Mouse (Mus musculus): ENCODE results near the gene Zcchc2.
A peak's percentile ranks its signal among the peaks of the same experiment; 100 is the strongest.

Gene Zcchc2

GRCm38 (mm10) chr1:106036861-106037599, 46.8 kb downstream of the Zcchc2 start:
- DNase-seq (ENCODE audit: low read depth) = peak; percentile 78

- no peak for DNase-seq (ENCODE audit: low read depth)
Measured at GRCm38 (mm10) chr1:106039326-106039725, 49.1 kb downstream of the Zcchc2 start.

GRCm38 (mm10) chr1:106040271-106040670, 50.1 kb downstream of the Zcchc2 start:
- DNase-seq (ENCODE audit: low read depth) = no peak

- DNase-seq (ENCODE audit: low read depth) = no peak
Measured at GRCm38 (mm10) chr1:106042221-106042620, 52.0 kb downstream of the Zcchc2 start.

- no peak for DNase-seq (ENCODE audit: low read depth)
Measured at GRCm38 (mm10) chr1:106043053-106043820, 53.0 kb downstream of the Zcchc2 start.

GRCm38 (mm10) chr1:106049036-106049435, 58.8 kb downstream of the Zcchc2 start:
- no peak for DNase-seq (ENCODE audit: low read depth)

- no peak for DNase-seq (ENCODE audit: low read depth)
Measured at GRCm38 (mm10) chr1:106054978-106055377, 64.8 kb downstream of the Zcchc2 start.

- no peak for DNase-seq (ENCODE audit: low read depth)
Measured at GRCm38 (mm10) chr1:106058355-106058754, 68.1 kb downstream of the Zcchc2 start.

- DNase-seq (ENCODE audit: low read depth) = no peak
Measured at GRCm38 (mm10) chr1:106059516-106060277, 69.5 kb downstream of the Zcchc2 start.

- DNase-seq (ENCODE audit: low read depth) = peak; percentile 30
Measured at GRCm38 (mm10) chr1:106061185-106061910, 71.1 kb downstream of the Zcchc2 start.

- DNase-seq (ENCODE audit: low read depth) = no peak
Measured at GRCm38 (mm10) chr1:106062891-106063590, 72.8 kb downstream of the Zcchc2 start.

- no peak for DNase-seq (ENCODE audit: low read depth)
Measured at GRCm38 (mm10) chr1:106063591-106064170, 73.5 kb downstream of the Zcchc2 start.

GRCm38 (mm10) chr1:106064291-106064690, 74.1 kb downstream of the Zcchc2 start:
- no peak for DNase-seq (ENCODE audit: low read depth)

GRCm38 (mm10) chr1:106064711-106065110, 74.5 kb downstream of the Zcchc2 start:
- DNase-seq (ENCODE audit: low read depth) = no peak

- DNase-seq (ENCODE audit: low read depth) = no peak
Measured at GRCm38 (mm10) chr1:106065679-106066078, 75.5 kb downstream of the Zcchc2 start.

- no peak for DNase-seq (ENCODE audit: low read depth)
Measured at GRCm38 (mm10) chr1:106067306-106067705, 77.1 kb downstream of the Zcchc2 start.

GRCm38 (mm10) chr1:106069867-106070543, 79.8 kb downstream of the Zcchc2 start:
- peak; percentile 14 for DNase-seq (ENCODE audit: low read depth)

- DNase-seq (ENCODE audit: low read depth) = no peak
Measured at GRCm38 (mm10) chr1:106070814-106071213, 80.6 kb downstream of the Zcchc2 start.

GRCm38 (mm10) chr1:106071237-106072070, 81.2 kb downstream of the Zcchc2 start:
- peak; percentile 84 for DNase-seq (ENCODE audit: low read depth)

Measured in induced T-regulatory cell, adult 2 months (primary cell).